Mouse (Mus musculus) cerebellum, adult 2 months (tissue): ENCODE measurements at regions not wholly inside any gene's neighbourhood (a gene's known extent, or its start where the extent isn't known, plus 50 kb on each side); places are given as distances from the start of the nearest gene placed in this dataset.

Experiments
- CTCF ChIP-seq: fragments of 200-500 bp; IDR thresholded peaks from 2 replicates; pipeline ENCODE4 v1.5.1; 2011; ENCODE audit warnings: low read depth, mild to moderate bottlenecking, control low read depth, low read length, moderate library complexity, borderline replicate concordance; ENCODE audit not compliant: insufficient read depth
- POLR2A ChIP-seq: fragments of 200-500 bp; IDR thresholded peaks from 2 replicates; pipeline ENCODE4 v1.6.1; 2011; ENCODE audit warnings: low read length, control low read depth, borderline replicate concordance; ENCODE audit not compliant: insufficient read depth

GRCm38 (mm10) chr4:22114451-22114850 is 183.3 kb downstream of the Faxc start:
- TF ChIP-seq CTCF (no peak), POLR2A (no peak)
